Mouse (Mus musculus) neutrophil, adult 5-6 weeks (primary cell): ENCODE data around the gene Pla2g1b. TPM values are rescaled to one million over a fixed set of nuclear protein-coding genes. Genes with fewer than 3 reads are reported as not detected.

Source experiments
- ATAC-seq: fragments of 151-379, 151-347 bp; 2 replicates; pipeline ENCODE4 v1.8.0; 2017; ENCODE audit warnings: mild to moderate bottlenecking, moderate TSS enrichment; ENCODE audit not compliant: insufficient number of reproducible peaks, poor library complexity, low FRiP score, severe bottlenecking; ENCODE audit errors: extremely low read depth
- total RNA-seq: library from RNA; stranded (forward); fragments of 200-1000 nt; gene quantifications from 2 replicates; pipeline ENCODE4 v1.2.3, GENCODE M21; 2017

Gene Pla2g1b
- total RNA-seq, result not detected in 2 replicates

DNA sequence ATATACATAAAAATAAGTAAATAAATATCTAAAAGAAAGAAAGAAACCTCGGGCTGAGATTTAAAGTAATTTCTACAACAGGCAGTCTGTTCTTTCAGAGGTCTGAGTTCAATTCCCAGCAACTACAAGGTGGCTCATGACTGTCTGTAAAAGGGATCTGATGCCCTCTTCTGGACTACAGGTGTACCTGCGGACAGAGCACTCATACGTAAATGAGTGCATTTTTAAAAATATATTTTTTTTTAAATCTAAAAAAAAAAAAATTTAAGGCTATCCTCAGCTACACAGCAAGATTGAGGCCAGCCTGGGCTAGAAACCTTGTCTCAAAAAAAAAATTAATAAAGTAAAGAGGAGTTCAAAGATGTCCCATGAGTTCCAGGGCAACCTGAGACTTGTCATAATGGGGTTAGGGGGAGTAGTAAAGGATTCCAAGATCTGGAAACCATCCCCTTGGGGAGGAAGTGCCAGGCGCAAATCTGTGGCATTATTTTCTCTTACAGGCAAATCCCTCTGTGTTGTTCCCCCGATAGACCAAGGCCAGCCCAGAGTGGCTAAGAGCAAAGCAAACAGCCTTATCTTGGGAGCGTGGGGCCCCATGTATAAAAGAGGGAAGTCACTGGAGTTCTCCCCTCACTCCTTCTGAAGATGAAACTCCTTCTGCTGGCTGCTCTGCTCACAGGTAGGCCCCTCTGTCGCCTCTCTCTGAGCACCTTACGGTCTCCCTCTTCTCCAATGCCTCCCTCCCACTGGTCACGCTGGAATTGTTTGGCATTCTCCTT lies at the start of gene Pla2g1b:
Pla2g1b (plus strand) TSS at position 621 of the 779 bp plus-strand sequence.
- ATAC-seq, result no peak

GRCm38 (mm10) chr5:115428831-115429358 lies 37.2 kb upstream of the Pla2g1b start:
- no peak for ATAC-seq

GRCm38 (mm10) chr5:115429359-115430186 lies 36.5 kb upstream of the Pla2g1b start, which contains the start of gene Msi1:
Gene Msi1, plus strand, starts transcription at chr5:115429599.
- no peak for ATAC-seq

GRCm38 (mm10) chr5:115430187-115430960 lies 35.7 kb upstream of the Pla2g1b start:
- no peak for ATAC-seq

DNA sequence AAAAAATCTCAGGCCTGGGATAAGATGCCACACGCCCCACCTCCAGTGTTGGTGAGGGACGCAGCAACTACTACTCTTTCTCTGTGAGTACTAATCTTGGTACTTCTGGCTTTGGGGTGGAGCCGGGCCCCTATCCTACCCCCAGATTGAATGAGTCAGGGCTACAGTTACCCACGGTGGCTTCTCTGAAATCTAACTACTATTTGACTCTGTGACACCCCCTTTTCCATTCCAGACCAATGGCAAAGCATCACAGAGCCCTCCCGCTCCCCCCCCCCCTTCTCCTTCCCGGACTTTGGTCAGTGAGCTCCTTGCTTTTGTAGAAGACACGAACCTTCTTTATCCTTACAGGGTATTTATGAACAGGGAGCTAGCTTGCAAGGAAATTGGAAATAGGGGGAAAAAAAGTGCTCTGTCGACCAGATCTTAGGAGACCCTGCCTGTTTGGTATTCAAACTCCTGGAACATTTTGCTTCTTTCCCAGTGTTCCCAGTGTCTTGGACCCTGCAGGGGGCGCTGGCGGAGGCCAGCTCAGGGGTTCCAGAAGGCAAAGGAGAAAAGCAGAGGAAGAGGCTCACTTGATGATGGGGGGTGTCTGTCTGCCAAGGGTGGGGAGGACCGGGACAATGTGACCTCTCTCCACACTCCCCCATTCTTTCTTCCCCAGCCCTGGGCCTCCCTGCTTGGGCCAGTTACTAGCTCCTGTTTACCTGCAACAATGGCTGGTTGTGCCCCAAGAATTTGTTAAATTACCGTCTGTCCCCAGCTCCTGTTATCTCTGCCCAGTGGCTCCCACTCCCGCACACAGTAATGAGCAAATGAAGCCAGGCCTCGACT lies 34.8 kb upstream of the Pla2g1b start:
- no peak for ATAC-seq

GRCm38 (mm10) chr5:115431898-115432259 lies 34.2 kb upstream of the Pla2g1b start:
- no peak for ATAC-seq

DNA sequence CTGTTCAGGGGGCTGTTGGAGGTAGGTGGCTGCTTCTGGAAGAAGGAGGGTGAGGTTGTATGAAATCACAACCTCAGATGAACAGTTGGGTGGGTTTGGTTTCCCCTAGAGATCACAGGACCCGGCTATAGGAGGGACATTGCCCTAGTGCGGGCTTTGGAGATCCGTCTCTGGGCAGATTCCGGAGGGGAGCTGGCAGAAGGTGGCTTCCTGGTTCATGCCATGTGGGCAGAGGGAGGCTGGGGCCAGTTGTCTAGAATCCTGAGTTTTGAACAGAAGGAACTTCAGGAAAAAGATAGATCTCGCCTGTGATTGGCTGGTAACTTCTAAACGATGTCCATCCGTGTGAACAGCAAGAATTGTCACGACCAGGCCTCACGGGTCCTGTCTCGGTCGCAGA lies 33.7 kb upstream of the Pla2g1b start:
- no peak for ATAC-seq

GRCm38 (mm10) chr5:115433191-115433590 lies 32.9 kb upstream of the Pla2g1b start:
- no peak for ATAC-seq

DNA sequence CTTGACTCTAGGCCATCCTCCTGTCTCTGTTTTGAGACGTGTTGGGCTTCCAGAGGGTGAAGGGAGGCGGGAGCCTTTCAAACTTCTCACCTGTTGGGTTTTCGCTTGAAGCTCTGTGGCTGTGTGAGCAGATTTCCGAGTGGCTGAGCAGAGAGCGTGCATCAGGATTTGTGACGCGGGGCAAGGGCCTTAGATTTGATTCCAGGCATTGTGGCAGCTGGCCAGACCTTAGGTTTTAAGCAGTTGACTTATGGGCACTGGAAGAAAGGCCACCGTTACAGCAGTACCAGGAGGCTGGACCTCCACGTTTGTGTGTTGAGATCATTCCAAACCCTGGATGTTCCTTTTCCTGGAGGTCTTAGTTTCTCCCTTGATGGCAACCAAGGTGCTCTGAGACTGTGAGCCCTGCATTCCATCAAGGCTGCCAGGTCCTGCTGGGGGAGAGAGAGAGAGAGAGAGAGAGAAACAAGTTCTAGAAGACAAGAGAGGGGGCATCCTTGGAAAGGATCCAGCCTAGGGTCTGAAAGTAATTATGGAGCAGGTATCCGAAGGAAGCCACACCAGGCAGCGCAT lies 31.7 kb upstream of the Pla2g1b start:
- ATAC-seq, result no peak

DNA sequence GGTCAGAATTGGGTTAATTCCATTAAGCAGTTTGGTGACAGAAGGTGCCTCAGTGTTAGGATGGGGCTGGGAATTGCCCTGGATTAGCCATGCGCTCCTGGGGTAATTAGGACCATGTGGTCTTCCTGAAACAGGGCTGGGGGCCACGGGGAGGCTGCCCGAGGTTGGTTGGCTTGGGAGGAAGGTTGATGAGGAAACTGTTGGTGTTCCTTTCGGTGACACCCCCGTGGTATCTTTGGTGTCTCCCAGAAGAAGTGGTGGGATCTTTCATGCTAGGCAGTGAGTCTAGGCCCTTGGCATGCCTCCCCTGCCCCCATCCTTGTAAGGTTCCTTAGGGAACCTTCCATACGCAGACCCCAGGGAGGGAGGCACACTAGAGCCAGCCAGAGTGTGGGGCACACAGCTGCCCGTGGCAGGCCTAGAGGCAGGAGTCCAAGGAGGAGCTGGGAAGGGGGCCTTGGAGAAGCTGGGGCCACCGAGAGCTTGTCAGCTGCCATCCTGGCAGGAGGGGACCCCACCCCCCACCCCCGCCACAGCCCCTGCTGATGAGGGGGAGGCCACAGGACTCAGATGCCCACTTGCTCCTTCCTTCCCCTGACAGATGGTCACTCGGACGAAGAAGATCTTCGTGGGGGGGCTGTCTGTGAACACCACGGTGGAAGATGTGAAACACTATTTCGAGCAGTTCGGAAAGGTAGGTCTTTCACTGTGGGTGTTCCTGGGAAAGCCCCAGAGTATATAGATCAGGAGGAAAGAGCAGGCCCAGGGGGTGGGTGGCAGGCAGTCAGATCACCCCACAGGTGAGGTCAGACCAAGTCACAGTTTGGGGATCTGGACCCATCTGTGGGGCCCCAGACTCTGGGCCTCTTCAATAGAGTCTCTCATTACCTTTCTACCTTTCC lies 31.0 kb upstream of the Pla2g1b start:
- no peak for ATAC-seq

GRCm38 (mm10) chr5:115435755-115436379 lies 30.2 kb upstream of the Pla2g1b start:
- ATAC-seq, result no peak

- ATAC-seq, result no peak
These were observed 29.5 kb upstream of the Pla2g1b start for GRCm38 (mm10) chr5:115436421-115437124.

GRCm38 (mm10) chr5:115437242-115437944 lies 28.7 kb upstream of the Pla2g1b start:
- ATAC-seq, result no peak

DNA sequence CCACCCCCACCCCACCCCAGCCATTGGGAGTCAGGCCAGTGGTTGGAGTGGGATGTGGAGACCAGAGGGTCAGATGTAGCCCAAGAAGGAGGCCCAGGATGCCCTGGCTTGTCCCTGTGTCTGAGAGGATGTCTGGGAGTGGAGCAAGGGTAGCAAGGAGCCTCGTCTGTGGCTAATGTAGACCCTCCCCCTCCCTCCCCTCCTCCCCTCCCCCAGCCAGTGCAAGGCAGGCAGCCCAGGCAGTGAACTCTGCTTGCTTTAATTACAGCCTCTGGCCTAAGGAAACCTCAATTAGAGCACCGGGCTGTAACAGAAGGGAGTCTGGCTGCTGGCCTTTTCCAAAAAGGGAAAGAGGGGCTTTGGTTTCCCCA lies 28.1 kb upstream of the Pla2g1b start:
- no peak for ATAC-seq

DNA sequence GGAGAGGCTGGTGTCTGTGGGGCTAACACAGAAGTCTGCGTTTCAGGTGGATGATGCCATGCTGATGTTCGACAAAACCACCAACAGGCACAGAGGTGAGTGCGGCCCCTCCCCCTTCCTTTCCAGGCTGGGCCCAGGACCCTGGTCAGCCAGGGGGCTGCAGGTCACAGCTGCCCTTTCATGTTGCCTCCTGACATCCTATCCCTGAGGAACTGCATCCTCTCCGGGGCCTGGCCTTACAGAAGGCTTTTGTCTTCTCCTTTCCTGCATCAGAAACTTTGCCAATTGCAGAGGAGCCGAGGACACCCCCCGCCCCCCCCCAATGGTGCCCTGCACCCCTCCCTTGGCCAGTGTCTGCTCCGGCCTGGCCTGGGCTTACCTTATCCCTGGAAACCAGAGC lies 27.4 kb upstream of the Pla2g1b start:
- ATAC-seq, result no peak
